Mouse (Mus musculus): Measurements from ENCODE around the gene Baiap2.

Baiap2 gene

GRCm38 (mm10) chr11:120014758-120015157, 72.2 kb downstream of the Baiap2 start:
- DNase-seq: no peak

- DNase-seq: peak; percentile 57
Measured at GRCm38 (mm10) chr11:120017011-120017410, 74.4 kb downstream of the Baiap2 start.

- DNase-seq: no peak
Measured at GRCm38 (mm10) chr11:120019542-120020440, 77.2 kb downstream of the Baiap2 start.

- peak; percentile 71 for DNase-seq
Measured at GRCm38 (mm10) chr11:120021367-120021766, 78.8 kb downstream of the Baiap2 start.

GRCm38 (mm10) chr11:120022216-120022615, 79.7 kb downstream of the Baiap2 start:
- peak; percentile 76 for DNase-seq

- peak; percentile 84 for DNase-seq
Measured at GRCm38 (mm10) chr11:120022841-120023240, 80.3 kb downstream of the Baiap2 start.

- DNase-seq: no peak
Measured at GRCm38 (mm10) chr11:120026941-120027340, 84.4 kb downstream of the Baiap2 start.

GRCm38 (mm10) chr11:120028319-120029092, 85.9 kb downstream of the Baiap2 start:
- no peak for DNase-seq

GRCm38 (mm10) chr11:120029431-120030144, 87.0 kb downstream of the Baiap2 start:
- DNase-seq: peak; percentile 75

GRCm38 (mm10) chr11:120030145-120030901, 87.8 kb downstream of the Baiap2 start:
- peak; percentile 80 for DNase-seq

- no peak for DNase-seq
Measured at GRCm38 (mm10) chr11:120032052-120032451, 89.5 kb downstream of the Baiap2 start.

- no peak for DNase-seq
Measured at GRCm38 (mm10) chr11:120033473-120033872, 90.9 kb downstream of the Baiap2 start.

- DNase-seq: no peak
Measured at GRCm38 (mm10) chr11:120034306-120034705, 91.7 kb downstream of the Baiap2 start.

GRCm38 (mm10) chr11:120034762-120035161, 92.2 kb downstream of the Baiap2 start:
- no peak for DNase-seq

- DNase-seq: peak; percentile 58
Measured at GRCm38 (mm10) chr11:120039581-120039980, 97.0 kb downstream of the Baiap2 start.

GRCm38 (mm10) chr11:120040440-120040839, 97.9 kb downstream of the Baiap2 start:
- peak; percentile 69 for DNase-seq

GRCm38 (mm10) chr11:120041191-120042123, 98.9 kb downstream of the Baiap2 start:
- peak; percentile 82 for DNase-seq

GRCm38 (mm10) chr11:120042141-120042838, 99.7 kb downstream of the Baiap2 start:
- peak; percentile 66 for DNase-seq

- peak; percentile 74 for DNase-seq
Measured at GRCm38 (mm10) chr11:120045341-120045740, 102.8 kb downstream of the Baiap2 start.

- peak; percentile 82 for DNase-seq
Measured at GRCm38 (mm10) chr11:120045839-120046552, 103.4 kb downstream of the Baiap2 start.

Measured in cerebellum, adult 11-12 months (tissue).